Mouse (Mus musculus) embryo, embryonic 9.5 days (tissue): Measurements from ENCODE around the gene Bak1.

Experiments
- DNase-seq: peaks from one replicate; pipeline ENCODE4 v3.0.0-alpha.2; 2017; ENCODE audit errors: extremely low spot score

Gene Bak1

DNA sequence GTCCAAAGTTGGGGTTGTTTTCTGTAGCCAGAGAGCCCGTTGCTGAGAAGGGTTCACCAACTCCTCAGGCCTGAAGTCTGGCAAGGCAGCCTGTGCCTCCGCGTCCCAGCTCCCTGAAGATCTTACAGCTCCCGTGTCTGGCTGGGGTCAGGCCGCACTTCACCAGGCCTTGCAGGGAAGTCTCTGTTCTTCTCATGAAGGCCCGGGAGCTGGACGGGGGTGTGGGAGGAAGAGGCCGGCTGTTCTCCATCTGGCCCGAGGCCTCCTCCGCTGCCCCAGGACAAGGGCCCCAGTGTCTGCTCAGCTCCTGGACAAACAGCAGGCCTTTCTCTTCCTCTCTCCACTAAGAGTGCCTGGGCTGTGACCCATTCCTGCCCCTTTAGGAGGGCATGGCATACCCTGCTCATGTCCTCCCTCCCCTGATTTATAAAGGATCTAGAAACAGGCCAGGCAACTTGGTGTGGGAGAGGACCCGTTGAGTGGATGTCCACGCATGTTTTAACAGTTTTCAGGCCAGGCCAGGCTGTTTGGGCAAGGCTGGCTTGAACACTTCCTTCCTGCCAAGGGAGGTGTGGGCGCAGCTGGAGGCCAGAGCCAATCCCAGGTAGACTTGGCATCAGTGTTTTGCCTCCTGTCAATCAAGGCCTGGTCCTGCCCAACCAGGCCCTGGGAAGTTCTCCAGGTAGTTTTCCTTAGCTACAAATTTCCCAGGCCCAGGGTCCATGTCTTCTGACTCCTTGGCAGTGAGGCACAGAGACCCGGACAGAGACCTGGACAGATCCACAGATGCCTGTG, 19.8 kb upstream of the Bak1 start:
- DNase-seq = no peak

DNA sequence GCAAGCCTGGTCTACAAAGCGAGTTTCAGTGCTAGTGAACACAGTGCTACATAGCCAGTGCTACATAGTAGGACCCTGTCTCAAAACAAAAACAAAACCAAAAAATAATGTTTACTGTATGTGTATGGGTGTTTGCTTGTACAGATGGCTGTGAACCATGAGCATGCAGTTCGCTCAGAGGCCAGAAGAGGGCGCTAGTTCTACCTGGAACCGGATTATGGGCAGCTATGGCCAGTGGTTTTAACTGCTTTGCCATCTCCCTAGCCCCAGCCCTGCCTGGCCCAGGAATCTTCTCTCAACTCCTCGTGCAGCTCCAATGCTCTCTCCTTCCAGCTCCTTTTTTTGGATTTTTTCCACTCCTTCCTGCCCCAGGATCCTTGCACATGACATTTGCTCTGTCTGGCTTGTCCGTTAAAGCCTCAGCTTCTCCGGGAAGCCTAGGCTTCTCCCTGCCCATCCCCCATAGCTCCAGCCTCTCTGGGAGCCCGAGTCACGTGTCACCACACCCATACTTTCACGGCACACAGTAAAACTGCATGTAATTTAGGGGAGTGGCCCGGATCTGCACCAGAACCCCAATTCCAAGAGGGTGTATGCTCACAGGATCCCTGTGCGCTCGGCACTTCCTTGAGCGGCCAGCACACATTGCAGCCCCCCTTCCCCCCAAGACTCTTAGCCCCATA, 19.1 kb upstream of the Bak1 start:
- DNase-seq = no peak

DNA sequence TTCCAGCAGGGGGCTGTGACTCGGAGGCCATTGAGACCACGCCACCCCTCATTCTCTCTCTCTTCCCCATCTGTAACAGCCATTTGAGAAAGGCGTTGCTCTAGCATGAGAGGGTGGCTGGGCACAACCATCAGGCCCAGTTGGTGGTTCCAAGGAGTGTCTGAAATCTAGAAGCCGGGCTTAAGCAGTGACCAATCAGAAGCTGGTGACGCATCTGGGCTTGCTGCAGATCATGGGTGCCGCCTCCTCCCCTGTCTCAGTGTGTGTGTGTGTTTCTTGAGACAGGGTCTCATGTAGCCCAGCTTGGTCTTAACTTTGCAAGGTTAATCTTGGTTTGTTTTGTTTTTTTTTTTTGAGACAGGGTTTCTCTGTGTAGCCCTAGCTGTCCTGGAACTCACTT, 16.4 kb upstream of the Bak1 start:
- no peak for DNase-seq

DNA sequence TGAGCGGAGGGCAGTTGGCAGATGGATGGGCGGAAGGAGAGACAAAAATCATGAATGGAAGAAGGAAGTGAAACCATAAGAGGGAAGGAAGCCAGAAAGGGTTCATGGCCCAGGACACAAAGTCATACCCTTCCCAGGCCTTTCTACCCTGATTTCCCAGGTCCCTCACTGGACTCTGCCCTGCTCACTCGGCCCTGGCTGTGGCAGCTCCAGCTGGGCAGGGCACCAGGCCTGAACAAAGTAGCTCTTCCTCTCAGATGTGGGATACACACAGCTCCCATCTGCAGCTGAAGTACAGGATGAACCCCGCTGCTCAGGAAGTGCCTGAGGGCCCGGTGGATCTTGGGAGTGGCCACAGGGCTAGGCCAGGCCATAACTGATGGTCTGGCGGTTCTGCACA, 14.0 kb upstream of the Bak1 start:
- DNase-seq = no peak

DNA sequence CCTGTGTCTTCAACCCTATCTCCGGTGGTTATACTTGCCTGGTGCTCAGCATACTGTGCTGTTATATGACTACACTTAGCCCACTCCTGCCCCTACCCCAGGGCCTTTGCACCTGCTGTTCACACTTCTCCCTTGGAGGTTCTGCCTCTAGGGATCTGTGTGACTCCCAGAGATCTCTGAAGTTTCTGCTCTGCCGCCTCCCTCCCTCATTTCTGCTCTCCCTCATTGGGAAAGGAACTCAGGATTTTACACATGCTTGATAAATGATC, 12.9 kb upstream of the Bak1 start:
- no peak for DNase-seq

DNA sequence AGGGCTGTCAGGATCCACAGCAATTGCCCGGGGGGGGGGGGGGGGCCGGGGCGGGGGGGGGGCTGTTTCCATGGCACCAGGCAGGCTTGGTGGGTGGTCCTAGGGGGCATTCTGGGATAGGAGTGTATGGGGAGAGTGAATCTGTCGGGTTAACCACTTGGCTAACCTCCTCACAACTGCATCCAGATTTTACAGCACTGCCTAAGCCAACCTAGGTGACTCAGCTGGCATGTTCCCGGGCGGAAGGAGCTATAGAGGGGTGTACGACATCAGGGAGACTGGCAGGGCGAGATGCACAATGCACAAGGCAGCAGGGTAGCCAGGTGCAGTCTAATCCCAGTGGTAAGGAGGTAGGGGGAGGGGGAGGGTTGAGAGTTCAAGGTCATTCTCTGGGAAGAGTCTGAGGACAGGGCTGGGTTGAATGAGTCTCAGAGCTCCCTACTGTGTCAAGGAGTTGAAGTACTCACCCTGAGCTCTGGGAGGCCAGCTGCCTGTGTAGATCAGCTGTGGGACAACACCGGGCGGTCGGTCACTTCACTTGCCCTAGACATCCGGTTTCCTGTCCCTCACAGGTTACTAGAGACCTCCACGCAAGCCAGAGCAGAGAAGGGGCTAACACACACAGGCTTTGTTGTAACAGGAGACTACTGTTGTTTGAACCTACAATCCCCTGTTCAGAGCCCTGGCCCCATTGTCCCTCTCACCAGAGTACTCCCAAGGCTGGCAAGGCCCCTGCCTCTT, 12.4 kb upstream of the Bak1 start:
- DNase-seq = no peak

DNA sequence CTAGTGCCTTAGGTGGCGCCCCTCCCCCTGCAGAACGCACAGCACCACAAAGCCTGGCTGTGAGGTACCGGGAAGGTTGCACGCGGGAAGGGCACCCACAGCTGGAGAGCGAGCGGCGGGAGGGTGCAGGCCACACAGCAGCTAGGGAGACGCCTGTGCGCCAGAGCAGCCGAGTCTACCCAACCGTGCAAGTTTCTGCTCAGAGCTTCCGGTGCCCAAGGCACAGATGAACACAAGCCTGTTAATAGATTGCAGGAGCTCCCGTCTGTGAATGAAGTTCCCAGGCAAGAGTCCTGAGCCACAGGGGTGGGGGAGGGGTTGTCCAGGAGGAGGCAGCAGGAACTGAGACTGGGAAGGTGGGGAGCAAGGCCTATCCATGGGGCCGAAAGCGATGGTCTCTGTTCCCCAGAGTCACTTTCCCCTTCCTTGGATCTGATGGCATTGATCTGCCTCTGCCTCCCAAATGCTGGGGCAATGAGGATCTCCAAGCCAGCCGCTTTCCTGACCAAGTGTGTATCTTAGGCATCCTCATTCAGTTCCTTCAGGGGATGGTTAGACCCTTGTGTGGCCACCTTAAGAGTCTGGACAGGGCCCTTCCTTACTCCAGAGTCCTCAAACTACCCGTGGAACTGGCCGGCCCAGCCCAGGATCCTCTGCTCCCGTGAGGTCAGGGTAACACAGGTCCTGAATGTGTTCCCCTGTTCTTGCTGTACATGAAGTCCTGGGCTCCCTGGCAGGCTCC, 11.7 kb upstream of the Bak1 start:
- peak; percentile 67 for DNase-seq

DNA sequence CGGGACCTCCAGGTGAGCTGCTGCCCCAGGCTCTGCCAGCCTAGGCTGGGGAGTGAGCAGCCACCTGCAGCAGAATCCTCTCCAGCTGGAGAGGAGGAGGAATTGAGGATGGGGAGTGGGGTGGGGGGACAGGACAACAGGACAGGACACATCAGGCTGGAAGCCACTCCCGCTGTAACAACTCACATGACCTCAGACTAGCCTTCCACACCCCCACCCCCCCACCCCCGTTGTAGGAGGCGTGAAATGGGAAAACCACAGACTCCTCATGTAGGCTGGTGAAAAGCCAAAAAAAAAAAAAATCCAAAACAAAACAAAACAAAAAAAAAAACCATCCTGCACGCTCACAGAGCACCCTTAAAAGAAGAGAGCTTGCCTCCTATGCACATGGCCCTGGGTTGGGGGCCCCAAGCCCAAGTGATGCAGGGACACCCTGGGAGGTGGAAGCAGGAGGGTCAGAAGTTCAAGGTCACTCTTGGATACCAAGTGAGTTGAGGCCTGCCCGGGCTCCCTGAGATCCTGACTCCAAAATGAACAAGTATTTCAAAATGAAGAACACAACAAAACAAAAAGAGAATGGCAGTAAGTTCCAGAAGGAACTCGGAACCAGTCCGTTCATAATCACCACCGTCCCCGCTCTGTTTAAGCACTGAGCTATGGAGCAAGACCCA, 10.8 kb upstream of the Bak1 start:
- no peak for DNase-seq

DNA sequence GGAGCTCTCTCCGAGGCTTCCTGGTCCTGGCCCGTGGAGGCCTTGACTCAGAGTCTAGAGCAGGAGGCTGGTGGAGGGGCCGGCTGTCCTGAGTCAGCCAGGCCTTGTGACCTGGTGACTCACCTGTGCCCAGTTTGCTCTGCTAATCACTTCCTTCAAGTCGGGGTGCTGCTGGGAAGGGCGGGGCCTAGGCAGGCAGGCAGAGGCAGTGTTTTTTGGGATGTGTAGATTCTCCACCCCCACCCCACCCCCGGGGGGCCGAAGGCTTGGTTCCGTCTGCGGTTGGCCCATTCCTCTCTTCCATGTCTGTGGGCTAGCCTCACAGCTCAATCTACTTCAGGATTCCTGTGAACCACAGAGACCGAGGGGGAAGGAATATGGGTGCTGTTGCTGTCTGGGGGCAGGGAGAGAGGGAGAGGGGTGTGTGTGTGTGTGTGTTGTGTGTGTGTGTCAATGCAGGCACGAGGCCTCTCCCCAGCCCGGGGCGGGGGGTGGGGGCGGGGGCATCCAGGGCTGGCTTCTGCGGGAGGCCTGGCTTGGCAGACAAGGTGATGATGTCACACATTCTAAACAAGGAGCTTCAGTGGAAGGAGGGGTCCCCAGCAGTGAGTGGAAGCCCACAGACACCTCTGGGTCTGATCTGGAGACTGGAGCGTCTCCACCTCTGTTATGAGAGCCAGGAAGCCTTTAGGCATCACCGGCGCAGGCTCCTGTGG, 9.7 kb upstream of the Bak1 start:
- DNase-seq = no peak

DNA sequence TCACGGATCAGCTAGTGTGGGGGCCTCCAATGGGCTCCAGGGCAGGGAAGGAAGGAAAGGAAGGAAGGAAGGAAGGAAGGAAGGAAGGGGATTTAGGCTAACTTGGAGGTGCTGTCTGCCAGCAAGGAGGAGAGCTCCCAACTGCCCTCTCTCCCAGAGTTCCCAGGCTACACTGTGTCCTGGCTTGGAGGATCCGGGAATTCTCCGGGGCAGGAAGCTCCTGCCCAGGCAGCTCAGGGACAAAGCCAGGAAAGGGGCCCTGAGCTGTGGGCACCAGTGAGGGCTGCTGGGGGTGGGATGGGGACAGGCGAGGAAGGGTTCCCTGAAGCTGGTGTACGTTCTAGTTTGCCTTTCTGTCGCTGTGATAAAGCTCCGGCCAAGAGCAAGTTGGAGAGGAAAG, 7.7 kb upstream of the Bak1 start:
- DNase-seq = no peak

DNA sequence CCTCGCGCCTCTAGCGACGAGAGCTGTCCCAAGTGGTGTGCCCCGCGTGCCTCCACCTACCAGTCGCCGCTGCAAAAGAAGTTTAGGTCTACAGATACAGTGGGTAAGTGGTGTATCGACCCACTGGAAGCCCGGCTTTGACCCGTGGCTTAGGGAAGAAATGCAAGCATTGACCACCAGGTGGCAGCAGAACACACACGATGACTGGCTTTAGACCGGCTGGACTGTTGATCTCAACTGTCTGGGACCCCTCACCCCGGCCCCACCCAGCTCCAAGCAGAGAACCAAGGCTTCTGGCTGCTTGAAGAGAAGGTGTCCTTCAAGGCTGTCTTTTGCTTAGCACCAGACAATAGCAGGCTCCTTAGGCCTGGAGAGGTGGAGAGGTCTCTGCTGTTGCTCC, 4.1 kb upstream of the Bak1 start:
- peak; percentile 84 for DNase-seq

DNA sequence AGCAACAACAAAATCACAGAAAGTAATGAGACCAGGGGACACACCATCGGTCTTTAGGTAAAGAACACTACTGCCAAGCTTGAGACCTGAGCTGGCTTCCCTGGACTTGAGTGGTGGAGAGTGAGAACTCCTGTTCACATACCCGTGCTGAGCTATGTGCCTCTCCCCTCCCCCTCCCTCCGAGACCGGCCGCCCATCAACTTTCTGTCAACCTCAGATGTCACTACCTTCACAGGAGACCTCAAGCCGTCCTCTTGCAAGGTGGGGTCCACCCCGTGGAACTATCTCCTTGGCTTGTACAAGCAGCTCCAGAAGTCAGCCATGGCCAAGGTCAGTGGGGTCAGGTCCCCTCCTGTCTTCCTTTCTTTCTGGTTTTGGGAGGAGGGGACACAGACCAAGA, 3.5 kb upstream of the Bak1 start:
- DNase-seq = no peak

DNA sequence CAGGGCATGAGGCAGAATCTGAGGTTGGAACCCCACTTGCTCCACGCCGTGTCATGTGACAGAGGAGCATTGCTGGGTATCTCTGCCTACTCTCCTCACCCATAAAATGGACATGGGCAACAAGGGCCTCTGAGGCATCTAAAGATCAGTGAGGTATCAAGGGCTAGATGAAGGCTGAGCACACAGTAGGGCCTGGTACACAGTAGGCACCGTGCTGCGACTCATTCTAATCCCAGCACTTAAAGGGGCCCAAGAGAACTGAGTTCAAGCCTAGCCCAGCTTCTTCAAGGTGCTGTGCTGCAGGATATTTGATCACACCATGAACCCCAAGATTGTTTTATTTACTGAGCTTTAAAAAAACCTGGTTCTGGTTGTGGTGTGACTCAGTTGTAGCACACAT, 2.1 kb upstream of the Bak1 start:
- DNase-seq = no peak

DNA sequence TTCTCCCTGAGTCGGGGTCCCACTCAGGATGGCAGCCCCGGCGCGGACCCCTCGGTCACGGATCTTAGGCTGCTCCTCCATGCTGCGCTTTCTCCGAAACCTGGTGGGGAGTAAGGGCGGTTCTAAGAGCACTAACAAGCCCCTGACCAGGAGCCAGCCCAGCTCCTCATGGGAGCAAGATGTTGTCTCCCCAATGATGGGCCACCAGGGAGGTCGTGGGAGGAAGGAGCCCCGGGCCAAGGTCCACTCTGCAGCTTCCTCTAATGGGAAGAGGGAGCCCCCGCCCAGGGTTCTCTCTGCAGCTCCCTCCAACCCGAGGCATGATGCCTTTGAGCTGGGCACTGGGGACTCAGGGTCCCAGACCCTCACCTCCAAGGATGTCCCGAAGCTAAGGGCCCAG, 622 bp upstream of the Bak1 start:
- DNase-seq = no peak

DNA sequence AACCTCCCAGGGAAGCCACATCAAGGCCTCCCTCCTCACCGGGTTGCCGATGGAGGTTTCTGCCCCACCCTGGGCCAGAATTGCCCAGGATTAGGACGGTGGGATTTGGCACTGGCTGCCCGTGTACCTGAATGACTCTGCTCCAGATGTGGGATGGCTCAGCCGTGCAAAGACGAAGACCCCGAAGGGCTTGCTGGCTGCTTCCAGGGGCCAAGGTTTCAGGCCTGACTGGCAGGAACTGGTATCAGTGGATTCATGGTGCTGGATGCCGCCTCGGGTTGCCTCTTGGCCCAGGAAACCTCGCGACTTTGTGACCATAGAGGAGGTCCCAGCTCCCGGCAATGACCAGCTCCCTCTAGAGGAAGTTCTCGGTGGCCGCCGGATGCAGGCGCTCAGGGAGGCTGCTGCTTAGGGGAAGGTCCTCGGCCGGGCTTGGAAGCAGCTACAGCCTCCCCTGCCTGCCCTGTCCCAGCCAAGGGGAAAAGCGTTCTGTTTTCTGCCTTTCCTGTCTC, 469 bp downstream of the Bak1 start:
- DNase-seq = peak; percentile 93

DNA sequence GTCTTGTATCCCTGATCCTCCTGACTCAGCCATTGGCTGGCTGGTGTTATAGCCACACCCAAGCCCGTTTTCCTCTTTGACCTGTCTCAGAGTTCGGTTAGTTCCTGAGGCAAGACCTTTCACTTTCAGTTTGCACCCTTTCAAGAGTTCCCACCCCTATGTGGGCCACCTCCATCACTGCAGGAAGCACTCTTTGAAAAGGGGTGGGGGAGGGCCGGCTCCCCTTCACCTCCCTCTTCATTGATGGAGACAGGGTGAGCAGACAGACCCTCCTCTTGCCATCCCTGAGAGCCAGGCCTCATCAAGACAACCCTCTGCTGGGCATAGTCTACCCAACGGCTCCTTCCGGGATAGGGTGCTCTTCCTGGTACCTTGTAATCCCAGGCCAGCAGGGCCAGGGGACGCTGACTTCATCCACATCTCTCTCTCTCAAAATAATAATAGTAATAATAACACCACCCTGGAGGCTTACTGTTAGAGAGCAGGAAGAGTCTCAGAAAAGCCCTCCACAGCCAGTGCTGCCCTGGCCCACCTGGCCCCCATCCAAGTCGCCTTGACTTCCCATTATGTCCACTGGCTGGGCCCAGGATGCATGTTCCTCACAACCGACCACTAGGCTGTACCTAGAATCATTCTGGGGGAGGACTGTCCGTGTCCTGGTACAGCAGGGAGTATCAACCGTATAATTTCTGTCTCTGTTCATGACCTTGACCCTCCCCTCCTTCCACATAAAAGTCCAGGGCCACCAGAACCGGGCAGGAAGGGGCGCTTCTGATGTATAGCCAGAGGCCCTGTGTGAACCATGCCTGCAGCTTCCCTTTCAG, 1.1 kb downstream of the Bak1 start:
- DNase-seq = no peak

DNA sequence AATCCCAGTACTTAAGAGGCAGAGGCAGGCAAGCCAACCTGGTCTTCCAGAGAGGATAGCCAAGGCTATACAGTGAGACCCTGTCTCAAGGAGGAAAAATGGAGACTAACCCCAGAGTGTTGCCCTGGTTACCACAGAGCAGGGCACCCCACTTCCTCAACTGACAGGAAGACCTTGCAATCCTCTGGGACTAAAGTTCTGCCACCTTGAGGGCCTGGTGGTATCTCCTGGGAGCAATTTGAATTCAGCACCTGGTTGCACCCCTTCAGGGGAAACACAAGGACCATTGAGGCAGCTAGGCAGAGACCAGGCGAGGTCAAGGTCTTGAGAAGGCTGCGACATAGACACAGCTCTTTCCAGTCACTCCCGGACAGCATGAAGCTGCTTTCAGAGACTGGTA, 2.9 kb downstream of the Bak1 start:
- no peak for DNase-seq

DNA sequence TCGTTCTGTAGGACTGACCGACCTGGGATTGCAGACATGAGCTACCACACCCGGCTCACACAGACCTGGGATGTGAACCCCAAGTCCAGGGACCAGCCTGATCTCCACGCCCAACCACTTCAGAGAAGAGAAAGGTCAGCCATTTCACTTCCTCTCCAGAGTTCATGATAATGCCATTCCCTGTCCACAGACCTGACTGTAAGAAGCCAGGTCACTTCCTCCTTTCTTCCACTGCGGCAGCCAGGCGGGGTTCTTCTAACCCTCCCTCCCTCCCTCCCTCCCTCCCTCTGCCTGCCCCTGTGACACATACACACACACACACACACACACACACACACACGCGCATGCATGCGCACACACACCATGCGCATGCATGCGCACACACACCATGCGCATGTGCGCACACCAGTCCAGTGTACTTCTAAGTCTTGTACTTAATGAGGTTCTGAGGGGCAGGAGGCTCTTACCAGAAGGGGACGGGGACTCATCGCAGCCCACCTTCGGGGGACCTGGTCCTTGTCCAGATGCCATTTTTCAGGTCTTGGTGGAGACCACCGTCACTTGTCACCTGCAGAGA, 3.4 kb downstream of the Bak1 start:
- no peak for DNase-seq

DNA sequence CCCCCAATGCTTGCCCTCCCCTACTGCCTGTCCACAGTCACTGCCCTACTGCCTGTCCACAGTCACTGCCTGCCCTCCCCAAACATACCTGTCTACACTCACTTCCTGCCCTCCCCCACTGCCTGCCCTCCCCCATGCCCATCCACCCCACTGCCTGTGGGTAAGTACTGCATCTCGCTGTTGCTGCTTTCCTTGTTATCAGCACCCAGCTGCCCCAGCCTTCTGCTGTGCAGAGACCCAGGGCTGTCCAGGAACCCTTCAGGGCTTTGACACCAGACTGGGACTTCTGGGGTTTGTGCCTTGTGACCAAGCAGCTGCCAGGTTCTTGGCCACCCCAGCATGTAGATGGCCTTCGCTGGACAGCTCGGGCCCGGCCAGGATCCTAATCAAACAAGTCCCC, 5.5 kb downstream of the Bak1 start:
- DNase-seq = no peak

DNA sequence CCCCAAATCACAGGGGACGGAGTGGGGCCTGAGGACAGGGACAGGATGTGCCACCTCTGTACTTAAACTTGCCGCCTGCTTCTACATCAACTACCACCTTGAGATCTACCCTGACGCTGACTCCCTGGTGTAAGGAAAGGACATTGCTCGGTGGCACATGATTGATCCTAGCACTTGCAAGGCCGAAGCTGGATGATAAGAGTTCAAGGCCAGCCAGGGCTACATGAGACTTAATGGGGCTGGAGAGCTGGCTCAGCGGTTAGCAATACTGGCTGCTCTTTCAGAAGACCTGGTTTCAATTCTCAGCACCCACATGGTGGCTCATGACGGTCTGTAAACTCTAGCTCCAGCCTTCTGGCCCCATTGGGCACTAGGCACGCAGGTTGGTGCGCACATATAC, 7.1 kb downstream of the Bak1 start:
- no peak for DNase-seq
